Mouse (Mus musculus) small intestine, adult 2 months (tissue): ENCODE measurements at regions not wholly inside any gene's neighbourhood (a gene's known extent, or its start where the extent isn't known, plus 50 kb on each side); places are given as distances from the start of the nearest gene placed in this dataset.

Experiments used
- CTCF ChIP-seq: fragments of 200-500 bp; IDR thresholded peaks from 2 replicates; pipeline ENCODE4 v1.5.1; 2012; ENCODE audit warnings: low read depth, mild to moderate bottlenecking, control low read depth, inconsistent platforms, low read length, moderate library complexity, mixed read lengths; ENCODE audit not compliant: insufficient replicate concordance, insufficient read length; ENCODE audit errors: extremely low read depth
- POLR2A ChIP-seq: fragments of 200-500 bp; IDR thresholded peaks from 2 replicates; pipeline ENCODE4 v1.6.1; 2012; ENCODE audit warnings: low read depth, mild to moderate bottlenecking, control low read depth, inconsistent platforms, low read length, moderate library complexity

- TF ChIP-seq CTCF (no peak), POLR2A (no peak)
Observed at GRCm38 (mm10) chr5:64527962-64528361, 275.2 kb upstream of the Klf3 start.
